Mouse (Mus musculus) cerebellum, postnatal 14 days (tissue): ENCODE results near the gene Tbc1d21.
A peak's percentile ranks its signal among the peaks of the same experiment; 100 is the strongest.

ENCODE experiments used
- DNase-seq, 2 experiments: peaks; one replicate each; pipeline ENCODE4 v3.0.0; 2021; ENCODE audit warnings: mixed read lengths in 2 of 2

The Tbc1d21 gene

DNA sequence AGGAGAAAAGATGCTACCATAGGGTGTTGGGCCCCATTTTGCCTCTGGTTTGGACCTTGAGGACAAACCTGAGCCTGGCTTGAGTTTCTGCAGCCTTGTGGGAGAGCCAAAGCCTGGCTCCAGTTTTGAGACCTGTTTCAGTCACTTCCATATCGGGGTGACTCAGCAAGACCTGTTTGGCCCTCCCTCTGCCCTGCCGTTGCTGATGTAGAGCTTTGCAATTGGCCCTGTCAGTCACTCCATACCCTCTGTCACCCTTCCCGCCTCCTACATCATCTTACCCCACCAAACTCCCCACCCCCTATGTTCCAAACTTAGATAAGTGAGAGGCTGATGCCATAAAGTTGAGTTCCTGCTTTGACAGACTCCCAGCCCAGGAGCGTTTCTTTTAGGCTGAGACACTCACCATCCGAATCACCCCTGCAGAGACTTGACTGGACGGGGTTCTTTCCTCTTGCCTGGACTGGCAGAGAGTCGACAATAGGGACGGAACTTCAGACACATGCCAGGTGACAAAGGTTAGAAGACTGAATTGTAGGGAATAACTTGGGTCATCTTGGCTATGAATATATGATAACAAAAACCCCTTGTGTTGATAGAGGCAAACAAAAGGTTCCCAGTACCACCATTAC, 33.5 kb downstream of the Tbc1d21 start:
- DNase-seq, result no peak

DNA sequence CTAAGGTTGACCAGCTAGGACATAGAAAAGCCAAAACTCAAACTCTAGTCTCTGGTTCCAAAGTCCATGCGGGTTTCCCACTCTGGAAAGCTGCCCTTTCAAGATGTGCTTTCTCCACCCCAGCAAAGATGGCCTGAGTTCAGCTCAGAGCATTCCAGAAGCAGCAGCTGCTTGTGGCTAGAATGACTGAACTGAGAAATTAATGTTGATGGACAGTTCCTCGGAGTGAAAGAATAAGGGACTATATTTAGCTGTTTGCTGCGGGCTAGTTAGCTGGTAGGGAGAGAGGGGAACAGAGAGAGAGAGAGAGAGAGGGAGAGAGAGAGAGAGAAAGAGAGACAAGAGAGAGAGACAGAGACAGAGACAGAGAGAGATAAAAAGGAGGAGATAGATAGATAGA, 39.0 kb downstream of the Tbc1d21 start:
- no peak for DNase-seq

DNA sequence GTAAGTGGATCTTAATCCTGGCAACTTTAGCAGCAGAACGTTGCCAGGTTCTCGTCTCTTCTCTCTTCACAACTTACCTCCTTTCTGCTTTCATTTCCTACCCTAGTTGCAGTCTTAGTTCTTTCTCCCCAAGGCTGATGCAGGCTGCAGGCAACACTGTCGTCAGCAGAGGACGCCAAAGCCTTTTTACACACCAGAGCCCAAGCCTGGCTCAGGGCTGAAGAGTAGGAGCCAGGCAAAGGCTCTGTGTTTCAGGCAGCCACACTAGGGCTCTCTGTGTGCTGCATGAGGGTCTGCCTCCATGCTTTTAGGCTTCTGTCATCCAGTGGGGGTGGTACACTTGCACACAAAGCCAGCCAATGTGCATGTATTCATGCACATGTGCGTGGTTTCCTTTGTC, 40.0 kb downstream of the Tbc1d21 start:
- peak; percentile 84 to 87 for DNase-seq

DNA sequence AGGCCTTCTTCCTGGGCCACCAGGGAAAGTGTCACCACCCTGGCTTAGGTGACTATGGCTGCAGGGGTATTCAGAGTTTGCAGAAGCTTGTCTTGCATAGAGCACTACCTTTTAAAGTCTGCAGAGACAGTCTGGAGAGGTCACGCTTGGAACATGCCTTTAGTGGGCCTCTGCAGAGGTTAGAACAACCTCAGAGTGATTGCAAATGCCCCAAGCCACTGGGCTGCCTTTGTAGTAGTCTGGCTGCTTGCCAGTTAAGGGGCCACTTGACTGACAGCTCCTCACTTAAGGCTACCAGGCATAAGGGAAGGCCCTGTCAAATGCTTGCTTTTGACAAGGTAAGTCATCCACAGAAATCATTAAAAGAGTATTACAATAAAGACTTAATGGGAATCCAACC, 42.9 kb downstream of the Tbc1d21 start:
- DNase-seq, result no peak

DNA sequence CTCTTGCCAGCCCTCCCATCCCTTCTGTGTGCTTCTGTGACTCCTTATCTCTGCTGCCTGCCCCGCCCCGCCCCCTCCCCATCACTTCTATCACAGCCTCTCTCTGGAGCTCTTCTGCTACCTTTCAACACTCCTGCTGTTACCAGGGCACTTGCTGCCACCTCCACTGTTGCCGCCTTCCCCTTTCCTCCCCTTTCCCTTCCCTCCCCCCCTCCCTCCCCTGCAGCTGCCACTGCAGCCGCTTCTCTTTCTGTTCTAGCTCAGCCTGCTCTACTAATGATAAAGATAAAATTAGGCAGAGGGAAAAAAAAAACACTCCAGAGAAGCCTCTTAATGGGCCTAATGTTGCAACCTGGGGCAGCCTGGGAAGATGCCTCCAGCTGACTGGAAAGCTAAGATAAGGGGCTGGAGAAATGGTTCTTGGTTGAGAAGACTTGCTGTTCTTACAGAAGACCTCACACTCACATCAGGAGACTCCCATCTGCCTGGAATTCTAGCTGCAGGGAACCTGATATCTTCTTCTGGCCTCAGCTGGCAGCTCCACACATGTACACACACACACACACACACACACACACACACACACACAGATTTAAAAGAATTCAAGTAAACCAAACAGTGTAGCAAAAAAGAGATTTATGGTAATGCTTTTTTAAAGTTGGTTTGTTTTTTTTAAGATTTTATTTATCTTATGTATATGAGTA, 43.6 kb downstream of the Tbc1d21 start:
- DNase-seq, result no peak

DNA sequence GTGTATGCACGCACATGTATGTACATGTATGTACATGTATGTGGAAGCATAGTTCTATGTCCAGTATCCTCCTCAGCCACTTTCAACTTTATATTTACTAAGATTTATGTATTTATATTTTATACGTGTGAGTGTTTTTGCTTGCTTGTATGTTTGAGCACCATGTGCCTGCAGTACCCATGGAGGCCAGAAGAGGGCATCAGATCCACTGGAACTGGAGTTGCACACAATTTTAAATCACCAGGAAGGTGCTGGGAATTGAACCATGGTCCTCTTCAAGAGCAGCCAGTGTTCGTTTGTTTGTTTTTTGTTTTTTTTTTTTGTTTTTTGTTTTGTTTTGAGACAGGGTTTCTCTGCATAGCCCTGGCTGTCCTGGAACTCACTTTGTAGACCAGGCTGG, 48.6 kb downstream of the Tbc1d21 start:
- no peak for DNase-seq

DNA sequence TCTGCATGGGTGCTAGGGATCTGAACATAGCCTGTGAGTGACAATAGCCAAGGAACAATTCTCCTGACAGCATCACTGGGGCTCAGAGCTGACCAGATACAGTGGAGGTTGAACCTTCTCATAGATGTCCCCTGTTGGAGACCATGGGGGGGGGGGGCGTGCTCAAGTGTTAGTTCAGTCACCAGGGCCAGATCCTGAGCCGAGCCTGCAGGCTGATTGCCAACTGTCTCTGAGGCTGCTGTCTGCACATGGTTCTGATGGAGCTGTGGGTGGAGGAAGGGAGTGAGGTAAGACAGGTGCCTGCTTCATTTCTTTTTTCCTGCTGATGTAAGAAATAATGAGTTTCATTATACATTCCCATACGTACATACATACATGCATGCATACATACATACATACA, 51.9 kb downstream of the Tbc1d21 start:
- DNase-seq, result no peak

DNA sequence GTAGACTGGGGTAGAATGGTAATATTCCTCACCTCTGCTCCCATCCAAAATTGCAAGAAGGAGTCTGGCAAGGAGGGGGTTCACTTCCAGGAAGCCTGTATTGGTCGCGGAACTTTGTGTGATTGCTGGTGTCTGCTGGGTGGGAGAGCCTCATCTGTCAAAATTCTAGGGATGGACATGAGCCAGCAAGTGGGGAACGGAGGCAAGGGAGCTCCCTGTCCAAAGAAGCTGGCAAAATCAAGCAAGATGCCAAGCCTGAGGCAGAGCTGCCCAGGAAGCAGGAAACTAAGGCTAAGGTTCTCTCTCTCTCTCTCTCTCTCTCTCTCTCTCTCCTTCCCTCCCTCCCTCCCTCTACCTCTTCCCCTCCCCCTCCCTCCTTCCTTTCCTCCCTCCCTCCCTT, 52.9 kb downstream of the Tbc1d21 start:
- no peak for DNase-seq

DNA sequence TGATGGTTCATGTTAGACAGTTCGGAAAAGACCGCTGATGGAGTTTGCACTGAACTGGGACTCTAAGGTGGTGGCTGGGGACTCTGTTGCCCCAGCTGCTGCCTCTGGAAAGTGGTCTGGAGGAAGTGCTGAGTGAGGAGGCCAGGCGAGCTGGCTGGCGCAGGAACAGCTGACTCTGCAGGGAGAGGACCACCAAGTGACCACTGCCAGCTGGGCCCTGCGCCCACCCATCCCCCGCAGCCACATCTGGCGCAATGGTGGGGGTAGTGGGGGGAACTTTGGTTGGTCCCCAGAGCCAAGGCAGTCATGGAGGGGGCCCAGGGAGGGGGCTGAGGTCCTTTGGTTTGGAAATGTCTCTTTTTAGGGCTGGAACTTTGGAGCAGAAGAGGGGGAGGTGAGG, 53.5 kb downstream of the Tbc1d21 start:
- no peak for DNase-seq

DNA sequence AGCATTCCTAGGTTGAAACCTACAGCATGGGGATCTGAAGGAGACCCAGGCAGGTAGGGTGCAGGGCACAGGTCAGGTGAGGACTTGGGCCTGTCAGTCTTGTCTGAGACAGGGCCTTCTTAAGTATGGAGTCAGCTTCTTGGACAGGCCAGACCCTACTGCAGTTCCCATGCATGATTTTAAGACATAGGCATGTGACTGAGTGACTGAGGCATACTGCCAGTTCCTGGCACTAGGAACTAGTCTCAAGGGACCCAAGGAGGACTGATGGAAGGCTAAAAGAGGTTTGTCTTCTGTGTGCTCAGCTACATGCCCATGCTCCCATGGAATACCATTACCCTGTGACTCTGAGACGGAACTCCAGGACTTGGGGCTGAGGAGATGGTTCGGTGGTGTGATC, 54.4 kb downstream of the Tbc1d21 start:
- no peak for DNase-seq

DNA sequence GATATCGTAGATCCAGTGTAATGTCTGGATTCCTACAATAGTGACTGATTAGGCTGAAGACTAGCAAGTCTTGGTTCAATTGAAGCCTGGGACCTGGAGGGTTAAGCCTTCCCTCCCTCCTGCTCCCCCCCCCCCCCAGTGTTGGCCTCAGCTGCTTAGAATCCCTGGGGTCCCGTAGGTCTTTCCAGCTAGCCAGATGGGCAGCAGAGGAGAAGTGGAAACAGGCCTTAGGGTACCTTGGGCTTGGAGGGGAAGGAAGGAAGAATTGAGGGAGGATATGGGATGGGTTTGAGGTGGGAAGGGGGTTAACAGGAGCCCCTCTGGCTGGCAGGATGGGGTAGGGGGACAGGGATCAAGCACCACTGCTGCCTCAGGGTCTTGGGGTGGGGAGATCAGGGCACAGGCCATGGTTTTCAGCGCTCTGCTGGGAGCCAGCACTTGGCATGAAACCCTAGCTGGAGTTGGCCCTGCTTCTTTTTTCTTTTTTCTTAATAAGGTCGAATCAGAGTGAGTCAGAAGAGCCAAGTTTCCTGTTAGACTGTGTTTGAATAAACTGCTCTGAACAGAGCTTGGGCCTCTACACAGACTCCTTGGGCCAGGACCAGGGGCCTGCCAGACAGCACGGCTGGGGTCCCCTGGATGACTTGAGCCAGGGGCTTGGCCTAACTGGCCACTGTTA, 55.4 kb downstream of the Tbc1d21 start:
- peak in 1 of 2 experiments; percentile 43 for DNase-seq

DNA sequence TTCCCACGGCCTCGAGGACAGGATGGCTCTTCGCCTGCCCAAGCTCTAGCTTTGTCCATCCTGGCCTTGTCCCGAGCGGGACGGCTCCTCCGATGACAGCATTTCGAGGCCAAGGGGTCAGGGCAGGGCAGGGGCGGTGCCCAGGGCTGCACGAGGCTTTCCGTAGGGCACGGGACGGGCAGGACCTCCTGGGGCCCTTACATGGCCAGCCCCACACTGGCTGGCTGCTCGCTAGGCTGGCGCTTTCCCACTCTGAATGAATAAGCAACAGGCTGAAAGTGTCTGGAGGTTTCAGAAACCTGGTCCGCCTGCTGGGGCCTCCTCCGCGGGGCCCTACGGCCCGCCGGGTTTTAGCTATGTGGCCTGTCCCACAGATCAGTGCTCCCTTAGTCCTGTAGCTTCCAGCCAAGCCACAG, 57.3 kb downstream of the Tbc1d21 start, which contains the start of gene Loxl1:
Gene Loxl1, minus strand, starts transcription at position 243 of the 416 bp plus-strand sequence.
- DNase-seq, result no peak

DNA sequence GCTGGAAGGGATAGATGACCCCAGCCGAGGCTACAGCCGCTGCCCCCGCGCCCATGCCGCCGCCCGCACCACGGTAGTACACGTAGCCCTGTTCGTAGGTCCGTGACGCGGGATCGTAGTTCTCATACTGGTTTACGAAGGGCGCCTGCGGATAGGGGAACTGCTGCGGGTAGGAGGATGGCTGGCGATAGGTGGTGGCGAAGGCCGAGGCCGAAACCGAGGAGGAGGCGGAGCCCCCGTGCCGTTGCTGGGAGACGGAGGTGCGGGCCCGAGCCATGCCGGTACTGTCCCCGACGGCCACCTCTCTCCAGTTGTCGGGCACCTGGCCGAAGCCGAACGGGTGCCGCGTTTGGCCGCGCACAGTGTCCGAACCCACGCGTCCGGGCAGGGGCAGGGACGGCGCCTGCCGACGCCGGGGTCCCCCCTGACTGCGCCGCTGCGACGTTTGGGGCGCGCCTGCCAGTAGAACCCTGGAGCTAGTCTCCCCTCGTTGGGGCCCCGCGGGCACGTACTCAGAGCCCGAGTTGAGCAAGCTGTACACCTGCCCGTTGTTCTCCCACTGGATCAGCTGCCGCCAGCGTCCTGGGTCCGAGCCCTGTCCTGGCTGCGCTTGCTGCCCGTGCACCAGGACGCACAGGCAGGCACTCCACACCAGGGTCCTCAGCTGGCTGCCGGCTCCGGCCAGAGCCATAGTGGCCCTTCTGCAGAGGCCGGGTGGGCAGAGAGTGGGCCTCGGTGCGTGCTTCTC, 57.9 kb downstream of the Tbc1d21 start:
- no peak for DNase-seq

DNA sequence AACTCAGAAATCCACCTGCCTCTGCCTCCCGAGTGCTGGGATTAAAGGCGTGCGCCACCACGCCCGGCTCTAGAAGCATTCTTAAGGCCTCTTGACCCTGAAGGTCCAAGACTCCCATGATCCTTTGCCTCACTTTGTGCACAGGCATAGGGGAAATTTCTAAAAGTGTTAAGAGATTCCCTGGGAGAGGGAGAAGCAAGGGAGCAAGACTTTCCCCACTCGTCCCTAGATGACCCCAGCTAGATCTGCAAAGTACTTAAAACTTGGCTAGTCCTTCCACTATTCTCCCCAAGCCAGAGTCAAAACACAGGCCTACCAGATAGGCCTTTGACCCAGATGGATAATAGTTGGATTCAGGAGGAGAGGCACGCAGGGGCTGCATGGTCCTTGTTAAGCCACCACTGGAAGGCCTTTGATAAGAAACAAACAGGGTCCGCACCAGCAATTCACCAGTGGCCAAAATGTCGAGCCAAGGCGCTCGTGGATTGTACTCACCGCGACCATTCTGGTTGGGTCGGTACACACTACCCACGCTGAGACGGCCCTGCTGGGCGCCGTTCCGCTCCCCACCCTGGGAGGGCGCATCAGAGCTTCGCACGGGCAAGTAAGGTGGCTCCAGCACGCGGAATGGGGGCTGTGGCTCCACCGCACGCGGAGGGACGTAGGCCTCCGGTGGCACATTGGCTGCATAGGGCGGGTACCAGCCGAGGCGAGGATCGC, 58.9 kb downstream of the Tbc1d21 start:
- no peak for DNase-seq

DNA sequence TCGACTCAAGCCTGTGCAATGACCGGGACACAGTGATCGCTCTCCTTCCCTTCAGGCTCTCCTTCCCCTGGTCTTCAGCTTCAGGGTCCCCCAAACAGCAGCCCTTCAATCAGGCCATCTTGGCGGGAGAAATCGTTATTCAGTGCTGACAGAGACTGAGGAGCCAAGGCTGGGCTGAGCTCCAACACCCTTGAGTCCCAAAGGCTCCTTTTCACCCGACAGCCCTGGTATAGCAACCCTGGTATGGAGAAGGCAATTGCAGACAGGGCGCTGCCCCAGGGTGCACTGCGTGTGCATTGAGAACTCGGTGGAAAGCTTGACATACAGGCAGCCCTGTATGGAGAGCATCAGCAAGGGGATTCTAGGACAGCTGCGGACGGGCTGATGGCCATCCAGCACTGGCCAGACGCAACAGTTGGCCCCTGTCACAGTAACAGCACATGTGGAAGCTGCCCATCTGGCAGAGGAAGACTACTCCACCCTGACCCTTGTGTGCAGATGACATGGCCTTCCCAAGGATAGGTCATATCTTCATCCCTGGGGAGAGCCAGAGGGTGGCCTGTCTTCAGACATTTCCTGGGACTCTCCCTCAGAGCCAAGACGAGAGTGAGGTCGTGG, 60.1 kb downstream of the Tbc1d21 start:
- DNase-seq, result no peak
